Mouse (Mus musculus) left cerebral cortex, postnatal 36 days (tissue): ENCODE measurements around the gene Cpeb3. TPM values are rescaled to one million over a fixed set of nuclear protein-coding genes. Genes with fewer than 3 reads are reported as not detected.
A peak's percentile ranks its signal among the peaks of the same experiment; 100 is the strongest.
"Not testable (repeated sequence)": the region's sequence is repeated elsewhere in the genome, so short reads cannot be mapped to it uniquely, and the experiment has no call there.

Source experiments
- DNase-seq, 2 experiments: peaks; one replicate each; pipeline ENCODE4 v3.0.0; 2021 to 2022; ENCODE audit warnings: low spot score in 2 of 2, mixed read lengths in 1 of 2
- intact Hi-C: fragments of 180-260 bp; cut with DNase I; formaldehyde crosslinking; loops from one replicate; pipeline ENCODE4 v1.15.1; 2025
- total RNA-seq, 2 experiments: library from RNA; stranded (reverse); gene quantifications; 2 replicates each; pipeline ENCODE4 v1.2.3; 2021

Gene Cpeb3
- total RNA-seq, 2 experiments from 2014 or later: 79.8 to 104 TPM

DNA sequence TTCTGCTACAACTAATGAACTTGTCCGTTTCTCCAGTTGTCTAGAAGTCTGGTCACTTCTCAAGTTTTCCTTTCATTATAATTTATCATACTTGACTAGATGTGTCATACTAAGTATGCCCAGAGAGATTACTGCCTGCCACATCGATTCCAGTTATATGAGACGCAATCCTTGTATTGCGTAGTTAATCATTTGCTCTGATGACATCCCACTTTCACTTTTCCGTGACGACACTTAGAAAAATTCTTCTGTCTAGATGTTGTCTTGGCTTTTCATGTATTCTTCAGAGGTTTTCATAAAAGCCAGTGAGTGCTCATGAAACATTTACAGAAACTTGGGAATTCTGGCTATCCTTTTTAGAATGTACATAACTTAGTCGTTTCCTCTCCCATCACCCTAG lies 585 bp upstream of the Cpeb3 start:
- intact Hi-C loops: loop anchor here (5.0 kb wide), 2 partner anchors 58 to 162 kb away; no protein-coding TSS in a partner anchor
- no peak for DNase-seq

DNA sequence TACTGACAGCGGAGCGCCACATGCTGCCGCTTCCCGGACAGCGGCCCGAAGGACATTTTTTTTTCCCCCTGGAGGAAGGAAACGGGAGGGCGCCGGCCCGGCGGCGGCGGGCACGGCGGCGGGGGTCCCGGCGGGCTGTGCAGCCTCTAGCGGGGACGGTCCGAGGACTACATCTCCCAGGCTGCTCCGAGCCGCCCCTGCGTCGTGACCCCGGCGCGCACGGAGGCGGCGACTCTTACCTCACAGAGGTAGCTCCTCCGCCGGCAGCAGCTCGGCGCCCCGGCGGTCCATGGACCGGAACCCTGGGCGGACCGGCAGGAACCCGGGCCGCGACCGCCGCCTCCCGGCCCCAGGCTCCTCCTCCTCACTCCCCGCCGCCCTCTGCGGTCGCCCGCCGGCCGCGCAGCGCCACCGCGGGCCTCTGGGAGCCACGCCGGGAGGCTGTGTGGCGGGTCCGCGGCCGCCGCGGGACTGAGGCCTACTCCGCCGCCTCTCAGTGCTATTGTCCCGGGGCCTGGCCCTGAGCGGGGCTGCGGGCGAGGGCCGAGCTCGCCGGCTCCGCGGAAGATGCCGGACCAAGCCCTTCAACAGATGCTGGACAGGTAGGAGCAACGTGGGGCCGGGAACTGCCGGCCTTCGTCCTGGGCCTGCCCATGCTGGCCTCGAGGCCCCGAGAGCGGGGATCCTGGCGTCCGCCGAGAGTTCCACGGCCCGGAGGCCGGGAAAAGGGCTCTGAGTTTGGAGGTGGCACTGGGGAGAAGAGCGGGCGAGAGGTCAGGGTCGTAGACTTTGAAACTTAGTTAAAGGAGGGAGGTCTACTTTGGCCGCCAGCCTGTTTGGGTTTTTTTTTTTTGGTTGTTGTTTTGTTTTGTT lies 862 bp downstream of the Cpeb3 start, which contains the start of gene March5:
March5 (plus strand) TSS at position 241 of the 873 bp plus-strand sequence.
- intact Hi-C loops: loop anchor here (2.0 to 5.0 kb wide), 3 partner anchors 33 to 160 kb away; no protein-coding TSS in a partner anchor
- DNase-seq: peak; percentile 89 to 93

DNA sequence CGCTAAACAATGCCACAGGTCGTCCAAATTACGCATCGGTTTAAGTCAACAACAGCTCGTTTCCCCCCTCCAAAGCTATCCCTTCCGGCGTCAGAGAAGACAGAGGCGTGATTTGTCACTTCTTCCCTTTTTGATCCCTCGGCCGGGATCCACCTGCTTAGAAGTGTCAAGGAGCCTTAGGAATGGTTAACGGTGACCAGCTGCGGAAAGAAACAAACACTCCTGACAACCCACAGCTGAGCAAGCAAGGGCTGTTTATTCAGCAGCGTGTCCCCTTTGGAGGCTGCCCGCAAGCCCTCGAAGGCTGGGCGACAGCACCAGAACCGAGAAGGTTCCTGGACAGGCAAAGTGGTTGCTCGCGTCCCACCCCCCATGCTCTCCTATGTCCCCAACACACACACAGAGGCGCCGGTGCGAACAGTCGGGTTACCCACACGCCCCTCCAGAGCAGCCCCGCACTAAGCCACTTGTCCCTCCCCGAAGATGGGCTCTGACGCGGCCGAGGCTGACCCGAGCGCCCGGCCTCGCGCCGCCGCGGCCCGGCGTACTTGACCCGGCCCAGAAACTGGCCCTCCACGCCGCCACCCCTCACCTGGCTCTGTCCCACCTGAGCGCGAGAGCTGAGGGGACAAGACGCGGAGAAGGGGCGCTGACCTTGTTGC lies 1.6 kb downstream of the Cpeb3 start:
- intact Hi-C loops: loop anchor here (2.0 to 5.0 kb wide), 3 partner anchors 32 to 159 kb away; no protein-coding TSS in a partner anchor
- DNase-seq: peak in 1 of 2 experiments; percentile 53

DNA sequence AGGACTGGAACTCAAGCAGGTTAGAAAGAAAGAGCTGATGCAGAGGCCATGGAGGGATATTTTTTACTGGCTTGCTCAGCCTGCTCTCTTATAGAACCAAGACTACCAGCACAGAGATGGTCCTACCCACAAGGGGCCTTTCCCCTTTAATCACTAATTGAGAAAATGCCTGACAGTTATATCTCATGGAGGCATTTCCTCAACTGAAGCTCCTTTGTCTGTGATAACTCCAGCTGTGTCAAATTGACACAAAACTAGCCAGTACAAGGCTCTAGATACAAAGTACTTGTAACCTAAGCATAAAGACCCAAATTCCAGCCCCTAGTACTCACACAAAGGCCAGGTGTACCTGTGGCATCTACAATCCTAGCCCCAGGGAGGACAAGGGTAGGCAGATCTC lies 3.2 kb downstream of the Cpeb3 start:
- intact Hi-C loops: loop anchor here (5.0 kb wide), 2 partner anchors 62 to 158 kb away; no protein-coding TSS in a partner anchor
- DNase-seq: not testable (repeated sequence)

DNA sequence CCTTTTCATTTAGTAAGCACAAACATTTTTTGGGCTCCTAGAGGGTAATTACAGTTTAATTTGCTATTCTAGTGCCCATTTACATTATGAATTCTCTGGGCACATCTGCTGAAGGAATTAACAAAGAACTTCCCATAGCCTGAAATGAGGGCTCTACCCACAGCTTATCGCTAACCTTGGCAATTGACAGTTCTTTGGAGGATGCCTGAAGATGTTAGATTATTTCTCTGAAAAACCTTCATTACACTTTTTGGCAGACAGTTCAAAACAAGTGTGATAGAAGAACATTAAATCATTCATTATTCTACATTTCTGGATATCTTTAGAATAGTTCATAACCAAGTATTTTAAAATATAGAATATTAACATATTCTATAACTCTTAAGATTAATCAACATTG lies 5.0 kb downstream of the Cpeb3 start:
- DNase-seq: no peak
- intact Hi-C loops: no loop called here

DNA sequence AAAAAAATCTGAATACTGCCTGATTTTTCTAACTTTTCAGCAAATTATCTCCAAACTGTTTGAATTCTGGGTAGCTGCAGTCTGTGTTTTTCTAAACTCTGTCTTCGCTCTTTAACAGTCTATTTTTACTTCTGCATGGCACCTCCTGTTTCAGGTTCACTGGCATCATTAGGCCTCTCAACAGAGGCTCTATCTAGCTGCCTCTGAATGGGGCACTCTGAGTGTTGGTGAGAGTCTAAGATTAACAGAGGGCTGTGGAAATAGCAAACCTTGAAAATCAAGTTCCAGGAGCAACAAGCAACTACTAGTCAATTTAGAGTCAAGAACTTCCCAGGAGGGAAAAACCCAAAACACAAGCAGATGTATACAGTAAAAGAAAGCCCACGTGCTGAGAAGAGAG lies 8.5 kb downstream of the Cpeb3 start:
- DNase-seq: no peak
- intact Hi-C loops: no loop called here

DNA sequence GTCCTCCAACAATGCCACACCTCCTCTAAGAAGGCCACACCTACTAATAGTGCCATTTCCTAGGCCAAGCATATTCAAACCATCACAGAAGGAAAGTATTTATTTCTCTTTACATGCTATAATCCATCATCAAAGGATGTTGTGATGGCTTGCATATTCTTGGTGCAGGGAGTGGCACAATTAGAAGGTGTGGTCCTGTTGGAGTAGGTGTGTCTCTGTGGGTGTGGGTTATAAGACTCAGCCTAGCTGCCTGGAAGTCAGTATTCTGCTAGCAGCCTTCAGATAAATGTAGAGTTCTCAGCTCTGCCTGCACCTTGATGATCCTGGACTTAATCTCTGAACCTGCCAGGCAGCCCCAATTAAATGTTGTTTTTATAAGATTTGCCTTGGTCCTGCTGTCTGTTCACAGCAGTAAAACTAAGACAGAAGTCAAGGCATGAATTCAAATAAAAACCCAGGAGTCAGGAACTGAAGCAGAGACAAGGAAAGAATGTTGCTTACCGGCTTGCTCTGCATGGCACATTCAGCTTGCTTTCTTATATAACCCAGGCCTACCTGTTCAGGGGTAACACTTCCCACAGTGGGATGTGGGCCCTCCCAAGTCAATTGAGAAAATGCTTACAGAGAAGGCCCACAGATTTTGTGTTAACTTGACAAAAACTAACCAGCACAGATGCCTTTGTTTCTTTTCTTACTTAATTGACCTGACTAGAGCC lies 10.1 kb downstream of the Cpeb3 start:
- DNase-seq: no peak
- intact Hi-C loops: no loop called here

DNA sequence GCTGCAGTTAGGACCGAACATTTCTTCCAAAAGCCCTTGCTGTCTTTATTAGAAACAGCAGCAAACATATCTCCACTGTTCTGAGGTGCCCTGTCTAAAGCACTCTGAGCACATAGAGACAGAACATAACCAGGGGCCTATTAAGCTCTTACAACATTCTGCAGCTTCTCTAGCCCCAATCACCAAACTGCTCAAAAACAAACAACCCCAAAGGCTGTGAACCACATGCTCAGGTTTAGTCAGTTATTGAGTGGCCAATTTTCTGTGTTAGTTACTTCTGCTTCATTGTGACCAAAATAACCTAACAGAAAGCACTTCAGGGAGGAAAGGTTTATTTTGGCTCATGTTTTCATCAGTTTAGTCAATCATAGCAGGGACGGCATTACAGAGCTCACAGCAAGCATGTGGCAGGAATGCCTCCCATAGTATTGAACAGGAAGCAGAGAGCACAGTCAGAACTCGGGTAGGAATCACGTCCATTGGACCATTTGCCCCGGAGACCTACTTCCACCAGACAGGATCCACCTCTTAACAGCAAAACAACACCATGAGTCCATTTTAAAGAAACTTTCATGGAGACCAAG lies 15.8 kb downstream of the Cpeb3 start:
- intact Hi-C loops: no loop called here

DNA sequence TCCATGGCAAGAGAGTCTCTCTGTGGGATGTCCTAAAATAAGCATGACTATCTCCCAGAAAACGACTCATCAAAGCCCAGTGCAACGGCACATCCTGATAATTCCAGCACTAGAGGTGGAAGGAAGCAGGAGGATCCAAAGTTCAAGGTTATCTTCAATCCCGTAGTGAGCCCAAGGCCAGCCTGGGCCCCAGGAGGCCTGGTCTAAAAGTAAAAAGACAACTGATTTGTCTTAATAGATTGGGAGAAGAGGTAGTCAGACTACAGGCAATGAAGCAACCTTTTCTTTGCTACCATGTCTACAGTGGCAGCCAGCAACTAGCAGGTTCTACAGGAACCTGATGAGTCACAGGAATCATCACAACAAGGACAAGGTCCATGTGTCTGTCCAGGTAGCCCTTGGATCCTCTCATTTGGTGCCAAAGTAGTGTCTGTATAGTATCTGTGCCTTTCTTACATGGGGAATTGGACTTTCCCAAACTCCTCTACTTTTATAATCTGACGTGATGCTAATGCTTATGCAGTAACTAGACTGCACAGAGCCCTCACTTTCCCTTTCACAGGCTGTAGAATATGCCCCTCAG lies 19.9 kb downstream of the Cpeb3 start:
- intact Hi-C loops: no loop called here
- no peak for DNase-seq

More for the DNA sequence above, 15.8 kb downstream of the Cpeb3 start:
- DNase-seq: no peak

DNA sequence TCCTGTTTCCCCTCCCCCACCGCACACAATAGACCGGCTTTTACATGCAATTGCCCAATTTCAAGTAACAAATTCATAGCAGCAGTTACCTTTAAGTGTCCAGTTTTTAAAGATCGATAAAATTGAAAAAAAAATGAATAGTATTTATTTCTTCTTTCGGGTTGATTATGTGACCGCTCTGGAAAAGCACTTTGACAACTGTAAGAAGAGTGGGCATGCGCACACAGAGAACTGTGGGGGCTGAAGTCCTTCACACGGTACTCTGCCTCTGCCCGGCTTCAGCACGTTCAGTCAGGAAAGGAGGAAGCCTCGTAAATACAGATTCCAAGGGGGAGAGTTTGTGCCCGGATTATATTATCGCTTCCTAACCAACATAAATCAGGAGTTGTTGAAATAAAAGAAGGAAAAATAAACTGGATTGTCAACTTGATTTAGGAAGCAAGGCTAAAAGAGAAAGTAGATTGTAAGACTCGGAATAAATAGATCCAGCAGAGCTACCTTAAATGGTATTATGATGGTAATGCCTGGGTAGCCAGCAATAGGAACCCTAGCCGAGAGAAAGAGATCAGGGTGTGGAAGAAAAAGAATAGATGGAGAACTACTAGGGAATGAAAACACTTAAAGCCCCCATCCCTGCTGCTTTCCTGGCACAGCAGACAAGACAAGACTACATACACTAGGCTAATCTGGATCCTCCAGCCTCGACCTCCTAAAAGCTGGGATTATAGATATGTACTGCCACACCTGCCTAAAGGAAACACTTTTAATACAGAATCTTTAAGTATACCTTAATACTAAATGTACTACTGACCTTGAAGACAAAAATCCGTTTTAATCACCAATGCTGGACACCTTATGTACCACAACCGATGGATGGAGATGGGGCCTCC lies 30.3 kb downstream of the Cpeb3 start:
- intact Hi-C loops: no loop called here
- peak; percentile 62 to 78 for DNase-seq

DNA sequence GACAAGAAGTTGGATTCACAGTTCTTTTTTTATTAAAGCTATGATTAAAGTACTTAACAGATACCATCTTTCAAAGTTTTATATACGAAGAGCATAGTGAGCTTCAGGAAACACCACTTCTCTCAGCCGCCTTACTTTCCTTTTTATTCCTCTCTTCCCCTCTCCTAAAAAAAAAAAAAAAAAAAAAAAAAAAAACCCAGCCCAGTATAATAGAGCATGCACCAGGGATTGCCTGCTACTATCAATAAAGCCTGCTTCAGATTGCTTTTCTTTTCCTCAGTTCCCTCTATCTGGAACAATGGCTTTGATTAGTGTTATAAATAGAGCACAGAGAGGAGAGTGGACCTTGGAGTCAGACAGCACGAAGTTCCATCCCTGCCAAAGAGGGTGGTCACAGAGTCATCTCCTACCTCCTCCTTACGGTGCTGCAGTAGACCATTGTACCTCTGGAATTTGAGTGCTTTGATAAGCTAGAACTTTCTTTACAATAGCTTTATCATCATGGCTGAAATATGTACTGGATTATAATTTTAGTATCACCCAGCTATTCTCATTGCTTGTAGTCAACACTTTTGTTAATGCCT lies 31.4 kb downstream of the Cpeb3 start:
- intact Hi-C loops: no loop called here
- no peak for DNase-seq

DNA sequence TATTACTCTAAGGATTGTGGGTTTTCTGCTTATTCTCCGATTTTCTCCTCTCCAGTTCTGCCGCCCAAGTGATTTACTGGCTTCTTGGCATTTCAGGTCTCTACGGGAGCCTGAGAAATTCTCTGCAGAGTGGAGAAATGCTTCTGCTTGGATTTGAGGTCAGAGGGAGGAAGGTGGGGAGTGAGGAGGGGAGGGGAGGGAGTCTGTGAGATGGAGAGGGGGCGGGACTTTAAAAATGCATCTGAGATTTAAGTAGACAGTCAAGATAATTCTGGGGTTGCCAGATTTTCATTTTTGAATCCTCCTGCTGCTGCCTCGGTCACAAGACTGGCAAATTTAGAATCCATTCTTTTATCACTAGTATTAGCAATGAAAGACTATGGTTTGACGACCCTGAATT lies 32.5 kb downstream of the Cpeb3 start:
- peak; percentile 28 to 29 for DNase-seq
- intact Hi-C loops: loop anchor here (2.0 kb wide), 1 partner anchor 31 kb away; the partner anchor contains the start of gene March5

DNA sequence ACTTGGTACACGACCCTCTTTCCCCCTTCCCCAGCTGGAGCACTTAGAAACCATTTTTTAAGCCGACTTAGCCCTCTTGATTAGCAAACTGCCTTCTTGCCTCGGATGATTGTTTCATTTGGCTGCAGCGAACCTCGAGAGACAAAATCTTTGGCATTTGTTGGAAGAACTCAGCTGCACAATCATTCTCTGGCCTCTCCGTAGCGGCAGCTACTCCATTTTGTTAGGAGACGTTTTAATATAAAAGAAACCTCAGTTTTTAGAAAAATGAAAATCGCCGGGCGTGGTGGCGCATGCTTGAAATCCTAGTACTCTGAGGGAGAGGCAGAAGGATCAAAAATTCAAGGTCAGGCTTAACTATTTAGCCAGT lies 33.0 kb downstream of the Cpeb3 start:
- intact Hi-C loops: loop anchor here (2.0 kb wide), 1 partner anchor 31 kb away; the partner anchor contains the start of gene March5
- no peak for DNase-seq

DNA sequence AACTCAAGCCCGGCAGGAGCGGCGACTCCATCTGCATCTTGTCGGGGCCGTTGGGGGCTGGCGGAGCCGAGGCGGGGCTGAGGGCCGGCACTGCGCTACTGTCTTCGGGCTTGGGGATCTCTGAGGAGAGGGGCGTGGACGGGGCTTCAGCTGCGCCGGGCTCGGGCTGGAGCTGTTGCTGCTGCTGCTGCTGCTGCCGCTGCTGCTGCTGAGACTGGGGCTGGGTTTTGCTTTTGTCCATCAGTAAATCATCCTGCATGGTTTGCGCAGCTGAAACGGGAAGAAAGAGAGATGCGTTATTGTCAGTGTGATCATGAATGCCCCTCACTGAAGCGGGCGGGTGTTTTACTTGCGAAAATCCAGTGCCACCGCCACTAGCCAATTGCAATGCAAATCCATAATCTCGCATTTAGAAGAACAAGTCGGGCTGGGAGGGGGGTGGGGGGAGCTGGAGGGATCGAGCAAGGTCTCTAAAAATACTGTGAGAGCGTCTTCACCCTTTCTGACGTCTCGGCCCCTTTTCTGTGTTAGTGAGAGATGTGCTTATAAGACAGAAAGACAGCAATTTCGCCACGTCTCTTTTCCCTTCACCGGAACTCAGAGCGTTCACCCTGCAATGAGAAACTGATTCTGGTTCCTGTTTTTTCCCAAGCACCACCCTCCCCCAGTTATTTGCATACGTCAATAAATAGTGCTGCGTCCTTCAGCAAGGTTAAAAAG lies 33.5 kb downstream of the Cpeb3 start:
- DNase-seq: peak; percentile 70 to 71
- intact Hi-C loops: loop anchor here (2.0 to 5.0 kb wide), 3 partner anchors 32 to 123 kb away; partner anchors contain the start of gene March5

DNA sequence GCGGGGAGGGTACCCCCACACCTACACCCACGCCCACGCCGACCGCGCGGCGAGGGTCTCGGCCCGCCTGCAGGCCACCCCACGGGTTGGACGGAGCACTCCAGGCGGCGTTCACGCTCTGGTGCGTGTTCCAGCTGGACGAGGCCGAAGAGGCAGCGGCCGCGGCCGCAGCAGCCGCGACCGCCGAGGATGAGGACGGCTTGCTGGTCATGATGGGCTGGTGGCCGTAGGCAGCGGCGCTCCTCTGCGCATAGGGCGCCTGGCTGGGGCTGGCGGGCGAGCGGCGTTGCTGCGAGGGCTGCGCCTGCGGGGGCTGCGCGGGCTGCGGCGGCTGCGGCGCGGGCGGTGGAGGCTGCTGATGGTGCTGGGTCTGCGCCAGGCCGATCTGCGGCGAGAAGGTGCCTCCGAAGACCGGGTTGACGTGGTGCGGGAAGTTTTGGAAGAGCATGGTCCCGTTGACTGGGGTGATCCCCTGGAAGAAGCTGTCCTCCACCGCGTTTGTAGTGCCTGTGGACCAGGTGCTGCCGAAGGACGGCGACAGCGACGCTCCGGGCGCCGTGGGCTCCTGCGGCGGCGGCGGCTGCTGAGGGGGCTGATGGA lies 34.2 kb downstream of the Cpeb3 start:
- intact Hi-C loops: loop anchor here (2.0 to 5.0 kb wide), 3 partner anchors 33 to 122 kb away; partner anchors contain the start of gene March5
- peak in 1 of 2 experiments; percentile 67 for DNase-seq

DNA sequence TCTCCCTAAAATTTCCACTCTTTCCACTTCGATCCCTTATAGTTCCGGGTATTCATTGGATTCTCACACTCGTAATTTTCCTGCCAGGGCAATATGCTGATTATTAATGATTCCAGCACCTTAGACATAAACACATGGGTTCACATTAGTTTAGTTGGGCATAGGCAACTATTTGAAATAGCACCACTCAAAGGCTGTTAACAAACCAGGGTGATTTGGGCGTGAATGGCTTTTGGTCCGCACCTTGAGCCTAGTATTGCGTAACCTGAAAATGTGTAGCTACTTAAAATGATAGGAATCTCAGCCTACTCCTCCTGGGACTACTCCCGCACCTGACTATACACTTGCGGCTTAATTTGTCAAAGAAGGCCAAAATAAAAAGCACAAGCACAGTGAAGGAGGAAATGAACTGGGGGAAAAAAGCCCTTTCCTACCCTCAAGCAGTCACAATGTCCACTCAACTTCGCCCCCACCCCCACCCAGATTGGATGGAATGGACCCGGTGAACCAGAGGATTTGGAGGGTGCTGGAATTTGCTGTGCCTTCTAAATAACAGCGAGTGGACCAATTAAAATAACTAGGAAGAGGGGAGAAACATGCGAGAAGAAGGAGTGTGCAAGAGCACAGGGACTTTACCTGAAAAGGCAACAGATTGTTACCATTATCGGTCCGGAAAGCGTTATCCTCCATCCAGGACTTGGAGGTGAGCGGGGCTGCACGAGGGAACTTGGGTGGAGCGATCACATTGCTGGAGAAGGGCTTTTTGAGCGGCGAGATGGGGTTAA lies 34.9 kb downstream of the Cpeb3 start:
- intact Hi-C loops: loop anchor here (2.0 to 5.0 kb wide), 3 partner anchors 33 to 121 kb away; partner anchors contain the start of gene March5
- peak in 1 of 2 experiments; percentile 10 for DNase-seq
